Mouse (Mus musculus): ENCODE measurements around the gene Abcc3. TPM values are rescaled to one million over a fixed set of nuclear protein-coding genes. Genes with fewer than 3 reads are reported as not detected.

The Abcc3 gene
- 0.64 and 0.71 TPM in 2 replicates for polyA plus RNA-seq (2012; rRNA removed)

DNA sequence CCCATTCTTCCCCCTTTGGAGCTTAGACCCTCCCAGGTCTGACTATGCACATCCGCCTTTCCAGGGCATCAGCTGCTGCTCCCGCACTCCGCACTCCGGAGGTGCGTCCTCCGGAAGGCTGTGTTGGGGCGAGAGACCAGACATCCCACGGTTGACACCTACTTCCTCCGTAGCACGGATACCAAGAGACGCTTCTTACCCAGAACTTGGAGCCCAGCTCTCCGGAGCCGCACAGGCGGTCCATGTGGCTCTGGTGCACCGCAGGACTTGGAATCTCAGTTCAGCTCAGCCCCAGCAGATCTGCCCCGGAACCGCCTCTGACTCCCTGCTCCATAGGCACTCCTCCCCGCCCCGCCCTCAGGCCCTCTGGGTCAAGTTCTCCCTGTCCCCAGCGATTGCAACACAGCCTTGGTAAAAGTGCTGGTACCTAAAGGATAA, at the start of gene Abcc3:
Abcc3 (minus strand) TSS at position 326 of the 438 bp plus-strand sequence.
- H3K27ac ChIP-seq (ENCODE audit: insufficient read depth, low read length), result no peak within 1 kb of the TSS
- no peak for DNase-seq
- peaks cover 13% of the 10 kb centered on the region for H3K4me1 ChIP-seq (ENCODE audit: control insufficient read depth, insufficient read depth, low read length)
- 34% methylated on average over 20 of the region's 20 CpGs for WGBS
- no peaks in the 10 kb centered on the region for H3K27me3 ChIP-seq (ENCODE audit: control insufficient read depth, insufficient read depth, low read length)
- peak within 1 kb of the TSS; percentile 4 for H3K4me3 ChIP-seq (replicated peaks; ENCODE audit: insufficient read depth, low read depth, low read length)
- TF ChIP-seq POLR2A (IDR thresholded peaks at IDR 0.05; ENCODE audit: borderline replicate concordance, insufficient read depth, low read length) (no peak), CTCF (IDR thresholded peaks at IDR 0.05; ENCODE audit: borderline replicate concordance, insufficient read depth, low read depth, low read length) (no peak)

DNA sequence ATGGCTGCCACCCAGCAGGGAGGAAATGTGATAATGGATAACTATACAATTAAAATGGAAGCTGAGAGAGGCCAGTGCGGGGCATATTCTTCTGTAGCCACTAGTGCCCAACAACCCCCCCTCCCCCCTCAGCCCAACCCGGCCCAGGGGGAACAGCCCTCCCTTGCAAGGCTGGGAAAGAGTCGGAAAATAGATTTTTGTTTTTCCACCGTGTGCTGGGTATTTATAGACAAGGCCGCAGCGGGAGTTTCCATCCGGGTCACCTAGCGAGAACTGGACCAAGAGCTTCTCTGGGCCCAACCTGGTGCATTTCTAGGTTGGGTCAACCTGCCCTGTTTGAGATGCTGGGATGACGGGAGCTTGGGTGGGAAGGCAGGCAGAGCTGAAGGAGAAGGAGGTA, 49.0 kb upstream of the Abcc3 start:
- Histone ChIP-seq H3K27me3 (ENCODE audit: control insufficient read depth, insufficient read depth, low read length) (no peaks in the 10 kb centered on the region), H3K27ac (ENCODE audit: insufficient read depth, low read length) (no peak overlapping the region; the same call in 1 of the 2 replicates), H3K4me1 (ENCODE audit: control insufficient read depth, insufficient read depth, low read length) (peaks cover 7% of the 10 kb centered on the region), H3K4me3 (replicated peaks; ENCODE audit: insufficient read depth, low read depth, low read length) (no peak overlapping the region)
- no peak for TF ChIP-seq POLR2A (IDR thresholded peaks at IDR 0.05; ENCODE audit: borderline replicate concordance, insufficient read depth, low read length)
- TF ChIP-seq CTCF (IDR thresholded peaks at IDR 0.05; ENCODE audit: borderline replicate concordance, insufficient read depth, low read depth, low read length), result no peak
- 72% methylated on average over 9 of the region's 9 CpGs for whole genome bisulfite sequencing
- DNase-seq, result no peak

DNA sequence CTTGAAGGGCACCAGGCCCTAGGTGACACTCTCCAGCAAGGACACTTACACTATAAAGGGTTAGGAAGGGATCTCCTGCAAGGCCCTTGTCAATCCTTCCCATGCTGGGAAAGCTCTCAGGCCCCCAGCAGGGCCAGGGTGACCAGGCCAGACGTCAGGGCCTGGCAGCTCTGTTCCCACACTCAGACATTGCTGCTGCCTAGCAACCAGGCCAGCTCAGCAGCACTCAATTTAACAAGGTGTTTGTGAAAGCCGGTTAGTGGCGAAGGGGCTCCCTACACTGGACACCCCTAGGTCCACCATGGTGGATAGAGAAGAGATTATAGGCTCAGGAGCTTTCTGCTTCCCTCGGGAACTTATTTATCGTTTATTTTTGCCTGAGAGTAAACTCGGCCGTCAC, 48.3 kb upstream of the Abcc3 start:
- H3K27me3 ChIP-seq (ENCODE audit: control insufficient read depth, insufficient read depth, low read length), result no peaks in the 10 kb centered on the region
- 55% methylated on average over 7 of the region's 7 CpGs for WGBS
- DNase-seq, result no peak
- peaks cover 7% of the 10 kb centered on the region for H3K4me1 ChIP-seq (ENCODE audit: control insufficient read depth, insufficient read depth, low read length)
- H3K4me3 ChIP-seq (replicated peaks; ENCODE audit: insufficient read depth, low read depth, low read length), result no peak overlapping the region
- TF ChIP-seq CTCF (IDR thresholded peaks at IDR 0.05; ENCODE audit: borderline replicate concordance, insufficient read depth, low read depth, low read length), result no peak
- TF ChIP-seq POLR2A (IDR thresholded peaks at IDR 0.05; ENCODE audit: borderline replicate concordance, insufficient read depth, low read length), result no peak
- H3K27ac ChIP-seq (ENCODE audit: insufficient read depth, low read length), result no peak overlapping the region

DNA sequence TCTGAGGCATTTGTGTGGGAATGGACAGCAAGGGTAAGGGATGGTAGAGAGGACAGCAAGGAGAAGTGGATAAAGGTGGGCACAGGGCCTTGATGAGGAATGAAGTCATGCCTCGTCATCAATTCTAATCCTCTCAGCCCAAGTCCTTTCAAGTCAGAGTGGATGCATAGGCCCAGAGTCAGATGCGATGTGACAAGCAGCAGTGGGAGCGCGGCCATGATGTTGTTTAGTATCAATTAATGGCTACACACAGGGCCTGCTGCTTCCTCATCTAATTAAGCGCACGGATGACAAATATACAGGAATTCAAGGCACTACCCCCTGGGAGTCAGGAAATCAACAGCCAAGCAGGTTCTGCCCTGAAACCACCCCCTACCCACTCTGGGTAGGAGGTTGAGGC, 47.6 kb upstream of the Abcc3 start:
- Histone ChIP-seq H3K4me3 (replicated peaks; ENCODE audit: insufficient read depth, low read depth, low read length) (no peak overlapping the region), H3K27ac (ENCODE audit: insufficient read depth, low read length) (no peak overlapping the region), H3K4me1 (ENCODE audit: control insufficient read depth, insufficient read depth, low read length) (peaks cover 7% of the 10 kb centered on the region), H3K27me3 (ENCODE audit: control insufficient read depth, insufficient read depth, low read length) (no peaks in the 10 kb centered on the region)
- TF ChIP-seq CTCF (IDR thresholded peaks at IDR 0.05; ENCODE audit: borderline replicate concordance, insufficient read depth, low read depth, low read length) (no peak), POLR2A (IDR thresholded peaks at IDR 0.05; ENCODE audit: borderline replicate concordance, insufficient read depth, low read length) (no peak)
- 79% methylated on average over 6 of the region's 6 CpGs for WGBS
- DNase-seq, result no peak

DNA sequence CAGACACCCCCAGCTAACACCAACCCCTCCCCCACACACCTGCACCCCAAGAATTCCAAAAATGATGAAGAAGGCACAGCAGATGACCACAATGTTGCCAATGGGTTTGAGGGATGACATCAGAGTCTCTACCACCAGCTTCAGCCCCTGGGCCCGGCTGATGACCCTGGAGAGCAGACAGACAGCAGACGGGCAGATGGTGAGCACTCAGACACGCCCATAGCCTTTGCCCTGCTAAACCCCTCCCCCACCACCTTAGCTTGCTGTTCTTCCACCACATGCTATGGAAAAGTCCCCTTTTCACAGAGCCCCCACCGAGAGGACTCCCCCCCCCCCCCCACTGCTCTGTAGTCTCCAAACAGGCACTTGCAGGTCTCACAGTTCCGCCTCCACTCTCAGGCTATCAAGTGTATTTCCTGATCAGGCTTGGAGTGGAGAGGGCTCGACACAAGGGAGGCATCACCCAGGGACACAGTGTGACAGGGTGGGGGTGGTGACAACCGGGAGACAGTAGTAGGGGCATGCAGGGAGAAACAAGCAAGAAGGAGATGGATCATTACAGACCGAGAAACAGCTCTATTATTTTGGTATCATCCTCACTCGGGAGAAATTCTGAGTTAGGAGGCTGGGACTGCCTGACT, 36.3 kb upstream of the Abcc3 start:
- no peak for TF ChIP-seq CTCF (IDR thresholded peaks at IDR 0.05; ENCODE audit: borderline replicate concordance, insufficient read depth, low read depth, low read length)
- TF ChIP-seq POLR2A (IDR thresholded peaks at IDR 0.05; ENCODE audit: borderline replicate concordance, insufficient read depth, low read length), result no peak
- Histone ChIP-seq H3K4me1 (ENCODE audit: control insufficient read depth, insufficient read depth, low read length) (peaks cover 7% of the 10 kb centered on the region), H3K27me3 (ENCODE audit: control insufficient read depth, insufficient read depth, low read length) (no peaks in the 10 kb centered on the region), H3K4me3 (replicated peaks; ENCODE audit: insufficient read depth, low read depth, low read length) (no peak overlapping the region), H3K27ac (ENCODE audit: insufficient read depth, low read length) (no peak overlapping the region)
- no peak for DNase-seq
- WGBS, result 51% methylated on average over 9 of the region's 9 CpGs

DNA sequence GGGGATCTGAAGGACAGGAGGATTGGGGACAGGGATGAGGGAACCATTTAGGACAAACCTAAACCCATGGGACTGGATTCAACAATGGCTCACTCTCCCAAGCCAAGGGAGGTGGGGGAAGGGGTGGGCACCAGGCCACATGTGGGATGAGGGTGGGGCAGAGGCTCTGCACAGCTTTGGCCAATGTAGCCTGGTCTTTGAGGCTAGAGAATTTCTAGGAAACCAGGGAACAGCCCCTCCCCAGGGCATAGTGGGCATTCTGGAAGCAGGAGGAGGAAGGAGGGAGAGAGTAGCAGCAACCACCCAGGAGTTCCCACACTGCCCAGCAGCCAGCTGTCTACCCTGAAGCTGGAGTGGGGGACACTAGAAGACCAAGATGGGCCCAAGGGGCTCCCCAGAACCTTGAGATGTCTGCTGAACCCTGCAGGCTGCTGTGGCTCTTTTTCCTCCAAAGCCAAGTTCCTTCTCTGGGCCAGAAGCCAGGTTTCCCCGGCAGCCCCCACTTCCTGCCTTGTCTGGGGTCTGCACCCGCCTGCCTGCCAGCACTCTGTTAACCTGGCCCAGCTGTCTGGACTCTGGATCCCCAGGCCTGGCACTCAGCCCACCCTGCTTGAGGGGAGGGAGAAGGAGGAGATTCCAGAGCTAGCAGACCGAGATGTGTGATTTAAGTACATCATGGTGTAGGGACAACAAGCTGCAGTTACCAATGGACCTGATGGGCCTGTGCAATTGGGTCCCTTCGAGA, 35.5 kb upstream of the Abcc3 start:
- Histone ChIP-seq H3K27ac (ENCODE audit: insufficient read depth, low read length) (no peak overlapping the region), H3K4me1 (ENCODE audit: control insufficient read depth, insufficient read depth, low read length) (peaks cover 14% of the 10 kb centered on the region), H3K27me3 (ENCODE audit: control insufficient read depth, insufficient read depth, low read length) (no peaks in the 10 kb centered on the region), H3K4me3 (replicated peaks; ENCODE audit: insufficient read depth, low read depth, low read length) (no peak overlapping the region)
- 40% methylated on average over 4 of the region's 4 CpGs for WGBS
- no peak for TF ChIP-seq CTCF (IDR thresholded peaks at IDR 0.05; ENCODE audit: borderline replicate concordance, insufficient read depth, low read depth, low read length)
- TF ChIP-seq POLR2A (IDR thresholded peaks at IDR 0.05; ENCODE audit: borderline replicate concordance, insufficient read depth, low read length), result no peak
- DNase-seq, result no peak

DNA sequence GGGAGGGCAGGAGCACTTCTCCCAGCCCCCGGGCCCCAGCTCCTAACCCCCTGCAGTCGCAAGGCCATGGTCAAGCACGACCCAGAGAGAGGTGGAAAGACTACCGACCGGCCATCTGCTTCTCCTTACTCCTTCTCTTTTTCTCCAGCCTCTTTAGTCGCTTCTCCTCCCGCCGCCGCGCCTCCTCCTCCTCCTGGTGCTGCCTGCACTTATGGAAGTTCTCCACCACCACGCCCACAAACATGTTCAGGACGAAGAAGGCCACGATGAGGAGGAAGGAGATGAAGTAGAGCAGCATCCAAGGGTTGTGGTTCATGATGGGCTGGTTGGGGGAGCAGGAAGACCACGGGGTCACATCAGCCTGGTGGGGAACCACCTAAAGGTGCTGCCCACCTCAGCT, 32.9 kb upstream of the Abcc3 start:
- Histone ChIP-seq H3K4me1 (ENCODE audit: control insufficient read depth, insufficient read depth, low read length) (peaks cover 14% of the 10 kb centered on the region), H3K27me3 (ENCODE audit: control insufficient read depth, insufficient read depth, low read length) (no peaks in the 10 kb centered on the region), H3K4me3 (replicated peaks; ENCODE audit: insufficient read depth, low read depth, low read length) (no peak overlapping the region), H3K27ac (ENCODE audit: insufficient read depth, low read length) (no peak overlapping the region)
- no peak for DNase-seq
- 72% methylated on average over 14 of the region's 14 CpGs for WGBS
- TF ChIP-seq POLR2A (IDR thresholded peaks at IDR 0.05; ENCODE audit: borderline replicate concordance, insufficient read depth, low read length) (no peak), CTCF (IDR thresholded peaks at IDR 0.05; ENCODE audit: borderline replicate concordance, insufficient read depth, low read depth, low read length) (no peak)

DNA sequence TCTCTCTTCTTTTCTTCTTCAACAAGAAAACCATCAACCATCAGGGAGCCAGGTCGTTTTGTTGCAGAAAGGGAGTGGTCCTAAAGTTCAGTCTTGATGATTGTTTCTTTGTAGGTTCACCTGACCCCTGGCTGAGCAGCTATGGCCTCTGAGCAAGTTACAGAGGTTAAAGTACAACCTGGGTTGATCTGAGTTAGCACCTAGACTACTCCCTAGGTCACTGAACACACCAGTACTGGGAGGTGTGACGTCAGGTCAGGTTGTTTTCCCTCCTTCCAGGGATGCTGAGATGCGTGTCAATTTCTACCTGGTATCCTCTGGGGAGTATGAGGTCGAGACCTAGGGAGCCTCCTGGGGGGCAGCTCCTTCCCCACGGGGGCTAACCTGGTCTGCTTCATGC, 32.4 kb upstream of the Abcc3 start:
- no peak for TF ChIP-seq CTCF (IDR thresholded peaks at IDR 0.05; ENCODE audit: borderline replicate concordance, insufficient read depth, low read depth, low read length)
- no peak for TF ChIP-seq POLR2A (IDR thresholded peaks at IDR 0.05; ENCODE audit: borderline replicate concordance, insufficient read depth, low read length)
- Histone ChIP-seq H3K4me3 (replicated peaks; ENCODE audit: insufficient read depth, low read depth, low read length) (no peak overlapping the region), H3K4me1 (ENCODE audit: control insufficient read depth, insufficient read depth, low read length) (peaks cover 15% of the 10 kb centered on the region), H3K27me3 (ENCODE audit: control insufficient read depth, insufficient read depth, low read length) (no peaks in the 10 kb centered on the region), H3K27ac (ENCODE audit: insufficient read depth, low read length) (no peak overlapping the region)
- DNase-seq, result no peak
- WGBS, result 81% methylated on average over 5 of the region's 5 CpGs
